Mouse (Mus musculus): ENCODE results near the gene Col15a1.
A peak's percentile ranks its signal among the peaks of the same experiment; 100 is the strongest.

Gene Col15a1

DNA sequence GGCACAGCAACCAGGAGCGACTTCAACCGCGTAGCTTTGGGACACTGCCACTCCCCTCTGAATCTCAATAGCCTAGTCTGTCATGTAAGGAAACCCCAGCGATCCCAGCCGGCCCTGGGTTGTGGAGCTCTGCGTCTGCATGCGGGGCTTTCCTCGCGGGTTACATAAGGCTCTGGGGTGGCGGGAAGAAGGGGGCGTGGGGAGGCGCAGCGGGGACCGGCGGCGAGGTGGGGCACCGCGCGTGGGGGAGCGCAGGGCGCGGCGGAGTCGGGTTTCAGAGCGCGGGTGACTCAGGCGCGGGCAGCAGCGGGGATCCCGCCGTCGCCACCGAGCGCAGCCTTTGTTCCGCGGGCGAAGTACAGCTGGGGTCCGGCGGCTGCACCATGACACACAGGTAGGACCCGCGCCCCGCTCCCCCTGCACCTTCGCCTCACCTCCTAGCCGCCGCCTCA lies at the start of gene Col15a1:
Gene Col15a1, plus strand, starts transcription at position 193 of the 452 bp plus-strand sequence.
- no peak for DNase-seq (ENCODE audit: low read depth, low spot score)

DNA sequence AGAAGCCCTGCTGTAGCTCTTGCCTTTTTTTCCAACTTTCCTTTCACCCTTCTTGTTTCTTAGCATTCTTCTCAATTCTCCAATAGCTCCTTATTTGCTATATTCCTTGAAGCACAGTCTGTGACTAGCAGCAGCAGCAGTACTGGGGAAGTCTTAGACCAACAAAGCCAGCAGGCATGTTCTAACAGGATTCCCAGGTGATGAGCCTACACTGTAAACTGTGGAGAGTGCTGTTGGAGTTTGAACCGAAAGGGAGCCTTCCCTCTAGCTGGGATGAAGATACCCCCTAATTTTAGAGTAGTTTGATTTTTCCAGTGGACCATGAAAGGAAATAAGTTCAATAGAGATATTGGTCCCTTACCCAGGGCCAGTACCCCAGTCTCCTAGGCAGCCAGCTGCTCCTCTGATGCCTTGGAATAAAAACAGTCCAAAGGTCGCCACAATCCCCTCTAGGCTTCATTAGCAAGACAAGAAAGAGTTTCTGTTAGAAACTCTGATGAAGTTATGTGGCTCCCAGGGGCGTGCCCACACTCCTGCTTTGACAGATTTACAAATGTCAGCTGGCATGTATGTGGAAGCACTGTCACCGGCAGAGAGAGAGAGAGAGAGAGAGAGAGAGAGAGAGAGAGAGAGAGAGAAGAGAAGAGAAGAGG lies 46.7 kb upstream of the Col15a1 start:
- no peak for DNase-seq (ENCODE audit: low read depth, low spot score)

DNA sequence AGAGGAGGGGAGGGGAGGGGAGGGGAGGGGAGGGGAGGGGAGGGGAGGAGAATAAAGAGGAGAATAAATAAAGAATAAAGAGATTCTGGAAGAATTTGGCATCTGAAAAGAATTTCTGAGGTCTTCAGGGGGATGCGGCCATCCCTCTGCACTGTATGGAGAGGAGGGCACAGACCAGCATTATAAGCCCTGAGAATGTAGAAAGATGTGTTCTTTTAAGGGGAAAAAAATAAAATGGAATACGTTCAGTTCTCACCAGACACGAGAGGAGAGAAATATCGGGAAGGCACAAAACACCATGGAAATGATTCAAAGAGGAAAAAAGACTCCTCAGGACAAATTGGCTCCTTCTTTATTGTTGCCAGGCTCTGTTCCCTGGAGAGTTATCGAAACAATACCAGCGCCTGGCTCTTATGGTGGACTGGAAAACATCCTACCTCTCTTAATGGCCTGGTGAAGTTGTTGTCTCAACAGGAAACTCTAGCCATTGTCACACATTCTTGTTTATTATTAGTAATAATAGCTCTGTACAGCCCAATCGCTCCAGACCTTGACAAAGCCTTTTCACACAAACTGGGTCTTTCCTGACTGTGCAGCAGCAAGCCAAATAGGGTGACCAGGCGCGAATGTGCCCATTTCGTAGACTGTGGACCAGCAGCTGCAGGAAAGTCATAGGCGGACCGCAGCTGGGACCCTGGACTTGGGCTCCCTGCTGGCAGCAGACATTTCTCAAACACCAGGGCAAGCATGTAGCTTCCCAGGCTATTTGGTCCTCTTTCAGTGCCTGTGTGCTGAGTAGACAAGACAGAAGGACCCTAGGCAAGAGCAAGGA lies 46.0 kb upstream of the Col15a1 start:
- no peak for DNase-seq (ENCODE audit: low read depth, low spot score)

DNA sequence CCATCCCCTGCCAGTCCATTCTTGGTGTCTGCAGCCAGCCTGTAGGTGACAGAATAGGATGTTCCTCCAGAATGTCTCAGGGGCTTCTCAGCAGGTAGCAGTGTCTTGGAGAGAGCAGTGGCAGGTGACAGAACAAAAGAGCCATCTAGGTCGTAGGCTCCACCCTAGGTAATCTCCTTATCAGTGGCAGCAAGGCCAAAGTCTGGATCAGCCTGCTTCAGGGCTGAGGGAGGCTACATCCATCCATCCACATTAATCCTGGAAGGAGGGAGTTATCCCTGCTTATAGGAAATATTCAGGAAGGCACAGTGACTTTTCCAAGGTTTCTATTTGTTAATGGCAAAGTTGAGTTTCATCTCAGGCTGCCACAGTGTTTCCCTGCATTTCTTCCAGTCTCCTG lies 35.6 kb upstream of the Col15a1 start:
- DNase-seq (ENCODE audit: low read depth, low spot score), result no peak

DNA sequence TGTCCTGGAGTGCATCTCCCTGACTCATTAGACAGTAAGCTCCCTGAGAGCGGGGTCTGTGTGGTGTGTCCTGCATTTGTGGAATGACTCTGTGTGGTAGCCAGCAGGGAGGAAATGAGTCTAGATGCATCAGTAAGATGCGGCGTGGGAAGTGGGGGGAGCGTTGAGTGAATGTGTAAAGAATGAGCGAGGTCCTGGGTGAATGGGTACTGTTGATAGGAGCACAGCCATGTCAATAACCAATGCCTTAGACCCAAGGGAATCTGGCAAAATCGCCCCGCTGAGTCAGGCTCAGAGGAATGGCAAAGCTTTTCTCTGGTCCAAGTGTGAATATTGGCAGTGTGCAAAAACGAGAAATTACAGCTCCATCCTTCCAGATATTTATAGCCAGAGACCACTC lies 30.9 kb upstream of the Col15a1 start:
- DNase-seq (ENCODE audit: low read depth, low spot score), result no peak

DNA sequence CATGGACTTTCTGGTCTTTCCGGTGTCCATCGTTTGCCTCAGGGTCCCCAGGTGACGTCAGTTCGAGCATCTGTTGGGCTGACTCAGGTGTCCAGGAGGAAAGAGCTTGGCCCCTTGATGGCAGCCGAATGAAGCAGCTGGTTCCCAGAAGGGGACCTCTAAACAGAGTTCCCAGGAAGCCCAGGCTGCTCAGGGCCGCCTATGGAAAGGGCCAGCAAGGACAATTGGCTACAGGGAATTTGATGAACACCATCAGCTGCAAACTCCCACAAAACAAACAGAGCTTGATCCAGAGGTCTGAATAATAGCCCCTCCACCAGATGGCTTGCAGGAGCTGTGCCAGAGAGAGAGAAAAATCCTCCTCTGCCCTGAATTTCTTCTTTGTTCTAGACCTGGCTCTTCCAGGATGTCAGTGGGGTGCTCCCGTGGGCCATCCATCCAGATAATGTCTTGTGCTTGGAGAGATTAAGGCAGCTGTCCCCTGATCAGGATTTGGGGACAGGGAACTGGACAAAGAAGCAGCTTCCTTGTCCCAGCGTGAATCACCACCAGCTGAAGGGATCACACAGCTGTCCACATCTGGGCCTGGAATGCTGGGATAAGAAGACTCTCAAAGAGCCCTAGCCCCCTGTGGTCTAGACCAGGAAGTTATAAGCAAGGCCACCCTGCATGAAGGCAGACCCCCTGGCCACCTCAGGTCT lies 29.6 kb upstream of the Col15a1 start:
- no peak for DNase-seq (ENCODE audit: low read depth, low spot score)

DNA sequence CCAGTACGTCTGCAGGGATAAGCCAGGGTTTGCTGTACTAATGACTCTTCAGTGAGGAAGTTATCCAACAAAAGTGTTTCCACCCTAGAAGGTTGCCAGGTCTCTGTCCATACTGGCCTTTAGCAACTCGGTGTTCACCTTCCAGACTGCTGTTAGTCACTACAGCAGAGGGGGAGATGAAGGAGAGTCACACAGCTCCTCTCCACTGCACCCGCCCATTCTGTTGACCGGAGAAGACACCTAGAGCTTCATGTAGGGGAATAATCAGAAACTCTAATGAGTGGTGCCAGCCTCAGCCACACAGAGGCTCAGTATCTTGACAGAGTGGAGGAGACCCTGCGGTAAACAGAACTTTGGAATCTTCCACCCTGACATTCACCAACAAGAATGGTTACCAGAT lies 28.4 kb upstream of the Col15a1 start:
- no peak for DNase-seq (ENCODE audit: low read depth, low spot score)

DNA sequence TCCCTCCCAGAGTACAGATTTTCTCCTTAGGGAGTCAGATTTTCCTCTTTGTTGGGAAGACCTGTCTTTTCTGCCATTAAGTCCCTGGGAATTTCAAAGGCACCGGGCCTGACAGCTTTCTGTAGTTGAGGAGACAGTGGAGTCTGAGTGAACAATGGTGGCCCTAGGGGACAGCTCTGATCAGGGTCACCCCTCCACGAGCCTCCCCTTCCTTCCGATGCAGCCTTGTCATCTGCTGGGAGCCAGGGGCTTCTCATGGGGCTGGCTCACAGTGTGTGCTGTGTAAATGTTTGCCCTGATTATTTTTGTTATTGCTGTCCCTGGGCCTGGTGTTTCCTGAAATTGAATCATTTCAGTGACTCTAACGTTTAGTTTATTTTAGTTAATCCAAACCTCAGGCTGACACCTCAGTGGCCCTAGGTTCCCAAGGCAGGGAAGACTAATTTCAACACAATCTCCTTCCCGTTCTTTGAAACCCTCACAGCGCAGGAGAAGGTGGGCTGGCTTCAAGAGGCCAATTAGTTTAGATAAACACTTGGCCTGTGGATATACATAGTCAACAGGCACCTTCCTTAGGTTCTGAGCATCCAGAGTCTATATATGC lies 23.8 kb upstream of the Col15a1 start:
- DNase-seq (ENCODE audit: low read depth, low spot score), result no peak

DNA sequence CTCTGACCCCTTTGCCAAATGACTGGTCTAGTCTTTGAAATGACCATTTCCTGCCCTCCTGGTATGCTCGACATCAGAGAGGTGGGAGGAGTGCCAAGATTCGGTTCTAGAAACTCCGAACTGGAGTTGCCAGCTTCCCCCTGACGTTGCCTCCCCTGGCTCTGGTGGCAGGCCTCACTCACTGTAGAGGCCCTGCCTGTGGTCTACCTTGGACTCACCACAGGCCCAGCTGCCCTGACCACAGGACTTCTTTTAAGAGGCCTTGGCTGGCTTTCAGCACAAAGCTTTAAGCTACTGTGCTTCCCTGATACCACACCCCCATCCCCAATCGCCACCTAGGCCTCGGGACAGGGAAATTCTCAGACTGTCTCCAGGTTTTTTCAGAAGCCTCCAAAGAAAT lies 21.4 kb upstream of the Col15a1 start:
- DNase-seq (ENCODE audit: low read depth, low spot score), result no peak

DNA sequence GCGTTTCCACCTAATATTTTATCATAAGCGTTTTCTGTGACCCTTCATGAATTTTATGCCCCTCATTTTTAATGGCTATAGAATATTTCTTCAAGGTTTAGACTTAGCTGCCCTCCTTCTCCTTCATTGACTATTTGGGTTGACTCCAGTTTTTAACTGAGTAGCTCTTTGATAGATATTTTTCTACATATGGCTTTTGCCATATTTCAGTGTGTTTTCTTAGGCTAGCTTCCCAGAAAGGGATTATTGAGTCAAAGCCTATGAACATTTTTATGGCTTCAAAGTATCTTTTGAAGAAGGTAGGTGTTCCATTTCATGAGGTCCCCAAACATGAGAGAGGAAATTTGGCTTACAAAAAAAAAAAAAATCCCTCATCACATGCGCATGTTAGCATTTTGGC lies 11.8 kb upstream of the Col15a1 start:
- DNase-seq (ENCODE audit: low read depth, low spot score), result no peak

DNA sequence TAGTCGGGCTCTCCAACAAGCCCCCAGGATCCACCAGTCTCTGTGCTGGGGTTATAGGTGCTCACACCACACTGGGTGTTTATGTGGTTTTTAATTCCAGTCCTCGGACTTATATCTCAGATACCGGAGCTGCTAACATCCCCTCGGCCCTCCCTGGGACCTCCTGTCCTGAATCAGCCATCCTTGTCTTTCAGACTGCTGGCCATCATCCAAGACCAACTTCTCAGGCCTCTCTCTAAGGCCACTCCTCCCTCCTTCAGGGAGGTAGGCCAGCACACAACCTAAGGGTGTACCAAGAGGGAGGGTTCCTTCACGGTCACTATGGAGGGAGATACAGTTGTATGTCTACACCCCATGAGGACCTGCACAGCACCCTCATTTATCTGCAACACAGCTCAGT lies 4.3 kb upstream of the Col15a1 start:
- DNase-seq (ENCODE audit: low read depth, low spot score), result no peak

DNA sequence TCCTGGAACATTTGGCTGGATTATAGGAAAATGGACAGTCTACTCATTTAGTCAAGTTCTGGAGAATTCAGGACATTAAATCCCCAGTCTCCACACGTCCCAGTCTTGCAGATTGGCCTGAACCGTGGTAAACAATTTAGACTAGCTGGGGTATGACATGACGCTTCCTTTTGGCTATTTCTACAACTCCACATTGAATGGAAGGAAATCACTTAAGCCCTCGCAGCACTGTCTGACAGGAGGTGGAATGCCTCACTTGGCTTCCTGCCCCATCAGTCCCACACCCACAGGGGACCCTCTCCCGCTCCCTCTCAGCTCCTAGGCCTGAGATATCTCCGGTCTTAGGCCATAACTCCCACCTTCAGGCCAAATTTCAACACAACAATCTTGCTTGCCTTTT lies 2.1 kb upstream of the Col15a1 start:
- DNase-seq (ENCODE audit: low read depth, low spot score), result no peak

DNA sequence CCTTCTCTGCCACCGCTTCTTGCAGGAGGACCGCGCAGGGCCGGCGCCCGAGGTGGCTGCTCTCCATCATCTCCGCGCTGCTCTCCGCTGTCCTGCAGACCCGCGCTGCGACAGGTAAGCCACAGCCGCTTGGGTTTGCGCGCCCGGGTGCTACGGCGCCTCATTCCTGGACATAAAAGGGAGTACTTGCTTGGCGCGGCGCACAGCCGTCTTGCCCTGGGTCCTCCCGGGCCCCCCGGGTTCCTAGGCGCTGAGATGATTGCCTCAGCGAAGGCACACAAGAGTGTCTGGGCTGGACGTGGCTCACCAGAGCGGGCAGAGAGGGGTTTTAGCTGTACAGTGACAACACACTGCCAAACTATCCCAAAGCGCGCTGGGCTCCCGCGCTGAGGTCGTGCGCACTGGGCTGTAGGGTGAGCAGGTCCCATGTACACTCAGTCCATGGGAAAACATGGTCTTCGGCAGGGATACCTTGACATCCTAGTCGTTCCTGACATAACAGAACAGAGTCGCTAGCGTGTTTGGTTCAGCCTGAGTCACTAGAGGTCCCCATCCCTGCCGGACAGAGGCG lies 545 bp downstream of the Col15a1 start:
- no peak for DNase-seq (ENCODE audit: low read depth, low spot score)

DNA sequence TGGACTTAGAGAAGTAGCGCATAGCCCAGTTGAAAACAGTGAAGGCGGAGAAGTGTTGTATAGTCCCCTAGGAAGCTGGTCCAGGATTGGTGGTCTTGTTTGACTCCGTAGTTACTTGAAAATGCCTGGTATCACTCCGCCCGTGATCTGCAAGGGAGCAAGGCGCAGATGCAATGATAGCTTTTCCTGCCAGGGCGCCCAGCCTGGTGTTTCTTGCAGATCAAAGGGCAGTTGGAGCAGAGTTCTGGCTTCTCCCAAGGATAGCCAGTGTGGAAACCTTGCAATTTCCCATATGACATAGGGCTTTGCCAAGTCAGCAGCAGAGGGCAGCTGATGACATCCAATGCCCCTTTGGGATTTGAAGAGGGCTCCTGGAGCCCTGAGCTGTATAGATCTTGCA lies 1.5 kb downstream of the Col15a1 start:
- DNase-seq (ENCODE audit: low read depth, low spot score), result no peak

DNA sequence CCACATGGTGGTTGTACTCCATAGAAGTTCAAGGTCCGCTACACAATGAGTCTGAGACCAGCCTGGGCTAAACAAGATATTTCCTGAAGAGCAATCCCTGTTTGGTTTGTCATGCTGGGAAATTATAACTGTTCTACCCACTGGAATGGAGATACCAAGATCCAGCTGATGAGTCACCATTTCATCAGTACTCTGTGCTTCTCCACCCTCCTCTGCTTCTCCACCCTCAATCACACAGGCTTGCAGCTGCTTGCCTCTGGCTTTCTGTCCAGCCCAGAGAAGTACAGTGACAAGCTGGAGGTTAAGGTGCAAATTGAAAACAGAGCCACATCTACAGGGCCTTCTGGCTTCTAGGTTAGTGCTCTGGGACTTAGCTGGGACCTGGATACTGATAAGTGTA lies 10.9 kb downstream of the Col15a1 start:
- no peak for DNase-seq (ENCODE audit: low read depth, low spot score)

DNA sequence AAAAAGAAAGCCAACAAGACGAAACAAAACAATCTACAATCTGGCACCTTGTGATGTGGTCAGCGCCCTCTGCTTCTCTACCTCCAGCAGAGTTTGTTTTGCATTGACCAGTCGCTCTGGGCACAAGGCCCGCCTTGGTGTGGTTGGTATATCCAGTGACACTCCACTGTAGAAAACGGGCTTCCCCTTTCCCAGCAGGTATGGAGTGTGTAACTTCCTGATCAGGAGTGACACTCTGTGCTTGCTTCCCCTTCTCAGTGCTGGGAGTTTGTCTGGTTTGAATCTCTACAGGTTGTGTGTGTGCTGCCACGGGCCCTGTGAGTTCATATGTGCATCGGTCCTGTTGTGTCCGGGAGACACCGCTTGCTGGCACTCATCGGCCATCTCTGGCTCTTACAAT lies 11.4 kb downstream of the Col15a1 start:
- DNase-seq (ENCODE audit: low read depth, low spot score), result no peak

DNA sequence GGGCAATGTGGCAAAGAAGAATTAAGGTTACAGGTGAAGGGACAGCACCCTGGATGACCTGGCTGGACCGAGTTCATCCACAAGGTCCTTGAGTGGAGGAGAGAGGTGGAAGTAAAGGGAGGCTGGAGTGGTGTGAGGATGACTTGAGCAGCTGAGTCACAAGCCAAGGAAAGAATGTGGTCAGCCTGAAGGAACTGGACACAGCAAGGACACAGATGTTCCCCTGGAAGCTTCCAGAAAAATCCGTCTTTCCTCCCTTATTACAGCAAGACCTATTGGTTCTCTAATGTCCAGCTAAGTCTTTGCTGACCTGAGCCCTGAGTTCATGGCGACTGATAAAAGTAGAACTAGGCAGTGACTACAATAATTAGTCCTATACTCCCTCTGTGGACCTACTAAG lies 12.6 kb downstream of the Col15a1 start:
- no peak for DNase-seq (ENCODE audit: low read depth, low spot score)

DNA sequence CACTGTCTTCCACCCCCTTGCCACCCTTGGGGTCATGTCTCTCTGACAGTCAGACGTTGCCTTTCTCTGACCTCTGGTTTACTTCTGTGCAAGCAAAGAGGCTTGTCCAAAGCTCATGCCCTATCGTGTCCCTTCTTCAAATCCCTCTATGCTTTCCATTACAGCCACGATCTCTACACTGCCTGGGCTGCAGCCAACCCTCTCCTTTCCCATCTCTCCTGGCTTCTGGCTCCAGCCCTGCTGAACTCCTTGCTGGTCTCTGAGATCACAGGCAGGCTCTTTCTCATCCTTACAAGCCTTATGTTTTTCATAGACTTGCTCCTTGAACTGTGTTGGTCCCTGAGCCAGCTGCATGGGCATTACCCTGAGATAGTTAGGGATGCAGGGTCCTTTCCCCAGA lies 14.2 kb downstream of the Col15a1 start:
- DNase-seq (ENCODE audit: low read depth, low spot score), result no peak

DNA sequence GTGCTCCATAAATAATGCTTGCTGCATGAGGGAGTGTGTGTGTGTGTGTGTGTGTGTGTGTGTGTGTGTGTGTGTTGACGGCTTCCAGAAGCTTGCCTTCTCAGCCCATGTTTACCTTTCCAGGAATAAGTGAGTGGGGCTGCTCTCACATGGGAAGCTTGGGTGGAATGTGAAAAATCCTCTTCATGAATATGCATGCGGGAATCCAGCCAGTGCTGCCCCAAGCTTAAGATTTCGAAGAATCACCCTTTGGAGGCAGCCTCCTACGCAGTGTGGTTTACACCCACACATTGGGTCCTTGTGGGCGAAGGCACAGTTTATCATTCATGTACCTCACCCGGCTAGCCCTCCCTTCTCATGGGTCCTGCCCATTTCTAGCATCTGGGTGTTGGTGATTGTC lies 18.0 kb downstream of the Col15a1 start:
- peak; percentile 63 for DNase-seq (ENCODE audit: low read depth, low spot score)

DNA sequence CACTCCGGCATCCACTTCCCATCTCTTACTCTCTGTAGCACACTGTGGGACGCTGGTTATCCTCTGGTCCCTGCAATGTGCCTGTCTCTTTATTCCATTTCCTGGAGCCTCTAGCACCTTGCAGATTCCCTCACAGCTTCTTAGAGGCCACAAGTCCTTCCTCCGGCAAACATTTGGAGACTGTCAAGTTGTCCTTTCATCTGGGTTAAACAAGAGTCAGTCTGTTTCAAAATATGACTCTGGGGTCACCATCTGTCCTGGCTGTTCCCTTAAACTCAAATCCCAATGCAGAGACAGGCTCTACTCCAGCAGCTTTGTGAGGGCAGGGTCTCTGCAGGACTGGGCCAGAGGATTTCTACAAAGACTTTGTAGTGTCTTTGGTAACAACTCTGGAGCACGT lies 19.1 kb downstream of the Col15a1 start:
- no peak for DNase-seq (ENCODE audit: low read depth, low spot score)

DNA sequence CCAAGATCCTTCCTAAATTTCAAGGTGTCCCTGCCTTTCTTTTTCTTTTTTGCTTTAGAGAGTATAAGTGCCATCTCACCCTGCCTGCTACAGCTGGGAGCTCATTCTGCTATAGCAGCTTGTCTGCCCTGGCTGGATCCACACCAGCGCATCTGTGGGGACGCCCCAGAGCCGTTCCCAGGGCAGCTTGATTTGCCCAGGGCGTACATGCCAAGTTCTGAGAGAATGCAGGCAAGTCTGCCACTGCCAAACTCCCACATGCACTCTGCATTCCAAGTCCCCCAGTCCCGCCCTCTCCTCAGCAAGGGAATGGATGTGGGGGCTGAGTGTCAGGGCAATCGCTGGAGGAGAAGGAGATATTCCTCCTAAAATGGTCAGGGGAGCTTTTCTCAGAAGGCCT lies 19.8 kb downstream of the Col15a1 start:
- DNase-seq (ENCODE audit: low read depth, low spot score), result peak; percentile 79

DNA sequence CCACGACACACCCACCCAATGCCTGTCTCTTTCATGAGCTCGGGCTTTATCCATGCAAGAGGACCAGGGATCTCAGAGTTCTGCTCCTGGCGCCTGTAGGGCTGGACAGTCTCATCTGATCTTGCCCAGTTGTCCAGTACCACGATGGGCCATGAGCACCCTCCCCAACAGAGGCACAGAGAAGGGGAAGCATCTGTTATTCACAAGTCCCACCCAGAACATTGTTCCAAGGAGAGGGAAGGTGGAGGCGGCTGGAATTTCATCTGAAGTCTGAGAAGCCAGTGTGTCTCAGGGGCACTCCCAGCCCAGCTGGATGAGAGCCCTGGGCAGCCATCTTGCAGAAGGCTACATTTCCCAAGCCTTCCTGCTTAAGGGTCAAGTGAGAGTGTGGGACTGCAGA lies 21.0 kb downstream of the Col15a1 start:
- DNase-seq (ENCODE audit: low read depth, low spot score), result no peak
